Mouse (Mus musculus): ENCODE measurements around the gene C530008M17Rik. TPM values are rescaled to one million over a fixed set of nuclear protein-coding genes. Genes with fewer than 3 reads are reported as not detected.
A peak's percentile ranks its signal among the peaks of the same experiment; 100 is the strongest.

Gene C530008M17Rik
- polyA plus RNA-seq, 1 experiment from 2014 or later: 5.7 TPM

GRCm38 (mm10) chr5:76866819-76867218 is 210.5 kb downstream of the C530008M17Rik start:
- H3K27me3 ChIP-seq (ENCODE audit: control insufficient read depth, insufficient read depth, low read depth, low read length): no peaks in the 10 kb centered on the region
- no peak for ATAC-seq (ENCODE audit: low read depth)
- no peaks in the 10 kb centered on the region for H3K9me3 ChIP-seq (replicated peaks; ENCODE audit: control insufficient read depth, low read length)
- H3K36me3 ChIP-seq (ENCODE audit: control insufficient read depth, insufficient read depth): peaks cover 3% of the 10 kb centered on the region; the same call in 1 of the 2 replicates
- WGBS (ENCODE audit: insufficient replicate concordance): 79% methylated on average over 8 of the region's 8 CpGs
- no peak overlapping the region for H3K4me2 ChIP-seq (ENCODE audit: low read depth, low read length)
- no peak overlapping the region for H3K27ac ChIP-seq (ENCODE audit: low read length)
- no peaks in the 10 kb centered on the region; the same call in 1 of the 2 replicates for H3K4me1 ChIP-seq (ENCODE audit: control insufficient read depth, low read depth, low read length)
- no peak overlapping the region for H3K9ac ChIP-seq (ENCODE audit: low read depth, low read length)
- H3K4me3 ChIP-seq (ENCODE audit: low read depth, low read length): no peak overlapping the region

GRCm38 (mm10) chr5:76868693-76869286 is 212.5 kb downstream of the C530008M17Rik start:
- H3K27me3 ChIP-seq (ENCODE audit: control insufficient read depth, insufficient read depth, low read depth, low read length): no peaks in the 10 kb centered on the region
- no peak overlapping the region for H3K27ac ChIP-seq (ENCODE audit: low read length)
- H3K4me1 ChIP-seq (ENCODE audit: control insufficient read depth, low read depth, low read length): no peaks in the 10 kb centered on the region; the same call in 1 of the 2 replicates
- H3K4me3 ChIP-seq (ENCODE audit: low read depth, low read length): peak overlapping the region; percentile 54
- 34% methylated on average over 16 of the region's 16 CpGs for WGBS (ENCODE audit: insufficient replicate concordance)
- peak overlapping the region; percentile 71 for H3K4me2 ChIP-seq (ENCODE audit: low read depth, low read length)
- peak; percentile 85 for ATAC-seq (ENCODE audit: low read depth)
- peak overlapping the region; percentile 34 for H3K9ac ChIP-seq (ENCODE audit: low read depth, low read length)
- no peaks in the 10 kb centered on the region for H3K9me3 ChIP-seq (replicated peaks; ENCODE audit: control insufficient read depth, low read length)
- H3K36me3 ChIP-seq (ENCODE audit: control insufficient read depth, insufficient read depth): peaks cover 3% of the 10 kb centered on the region; the same call in 1 of the 2 replicates

- WGBS (ENCODE audit: insufficient replicate concordance): 57% methylated on average over 6 of the region's 6 CpGs
- Histone ChIP-seq H3K9ac (ENCODE audit: low read depth, low read length) (peak overlapping the region; percentile 34), H3K27ac (ENCODE audit: low read length) (no peak overlapping the region), H3K4me3 (ENCODE audit: low read depth, low read length) (peak overlapping the region; percentile 54), H3K4me1 (ENCODE audit: control insufficient read depth, low read depth, low read length) (no peaks in the 10 kb centered on the region; the same call in 1 of the 2 replicates), H3K36me3 (ENCODE audit: control insufficient read depth, insufficient read depth) (peaks cover 3% of the 10 kb centered on the region; the same call in 1 of the 2 replicates), H3K4me2 (ENCODE audit: low read depth, low read length) (peak overlapping the region; percentile 71), H3K9me3 (replicated peaks; ENCODE audit: control insufficient read depth, low read length) (no peaks in the 10 kb centered on the region), H3K27me3 (ENCODE audit: control insufficient read depth, insufficient read depth, low read depth, low read length) (no peaks in the 10 kb centered on the region)
- ATAC-seq (ENCODE audit: low read depth): no peak
These were observed 213.2 kb downstream of the C530008M17Rik start for GRCm38 (mm10) chr5:76869553-76869952.

- H3K4me3 ChIP-seq (ENCODE audit: low read depth, low read length): no peak overlapping the region
- no peaks in the 10 kb centered on the region for H3K27me3 ChIP-seq (ENCODE audit: control insufficient read depth, insufficient read depth, low read depth, low read length)
- no peaks in the 10 kb centered on the region for H3K9me3 ChIP-seq (replicated peaks; ENCODE audit: control insufficient read depth, low read length)
- ATAC-seq (ENCODE audit: low read depth): no peak
- 86% methylated on average over 25 of the region's 25 CpGs for WGBS (ENCODE audit: insufficient replicate concordance)
- no peak overlapping the region for H3K27ac ChIP-seq (ENCODE audit: low read length)
- no peaks in the 10 kb centered on the region; the same call in 1 of the 2 replicates for H3K36me3 ChIP-seq (ENCODE audit: control insufficient read depth, insufficient read depth)
- H3K4me2 ChIP-seq (ENCODE audit: low read depth, low read length): no peak overlapping the region
- H3K4me1 ChIP-seq (ENCODE audit: control insufficient read depth, low read depth, low read length): no peaks in the 10 kb centered on the region
- no peak overlapping the region for H3K9ac ChIP-seq (ENCODE audit: low read depth, low read length)
These were observed 219.9 kb downstream of the C530008M17Rik start for GRCm38 (mm10) chr5:76876106-76876758.

GRCm38 (mm10) chr5:76884107-76884506 is 227.8 kb downstream of the C530008M17Rik start:
- no peak overlapping the region for H3K27ac ChIP-seq (ENCODE audit: low read length)
- H3K4me2 ChIP-seq (ENCODE audit: low read depth, low read length): no peak overlapping the region
- no peaks in the 10 kb centered on the region for H3K9me3 ChIP-seq (replicated peaks; ENCODE audit: control insufficient read depth, low read length)
- no peaks in the 10 kb centered on the region for H3K27me3 ChIP-seq (ENCODE audit: control insufficient read depth, insufficient read depth, low read depth, low read length)
- ATAC-seq (ENCODE audit: low read depth): no peak
- H3K36me3 ChIP-seq (ENCODE audit: control insufficient read depth, insufficient read depth): no peaks in the 10 kb centered on the region; the same call in 1 of the 2 replicates
- no peaks in the 10 kb centered on the region for H3K4me1 ChIP-seq (ENCODE audit: control insufficient read depth, low read depth, low read length)
- no peak overlapping the region for H3K4me3 ChIP-seq (ENCODE audit: low read depth, low read length)
- WGBS (ENCODE audit: insufficient replicate concordance): 82% methylated on average over 1 of the region's 1 CpGs
- H3K9ac ChIP-seq (ENCODE audit: low read depth, low read length): no peak overlapping the region

- Histone ChIP-seq H3K9ac (ENCODE audit: low read depth, low read length) (no peak overlapping the region), H3K9me3 (replicated peaks; ENCODE audit: control insufficient read depth, low read length) (no peaks in the 10 kb centered on the region), H3K36me3 (ENCODE audit: control insufficient read depth, insufficient read depth) (no peaks in the 10 kb centered on the region; the same call in 1 of the 2 replicates), H3K27ac (ENCODE audit: low read length) (no peak overlapping the region), H3K27me3 (ENCODE audit: control insufficient read depth, insufficient read depth, low read depth, low read length) (no peaks in the 10 kb centered on the region), H3K4me3 (ENCODE audit: low read depth, low read length) (no peak overlapping the region), H3K4me2 (ENCODE audit: low read depth, low read length) (no peak overlapping the region), H3K4me1 (ENCODE audit: control insufficient read depth, low read depth, low read length) (no peaks in the 10 kb centered on the region)
- no peak for ATAC-seq (ENCODE audit: low read depth)
- WGBS (ENCODE audit: insufficient replicate concordance): 72% methylated on average over 2 of the region's 2 CpGs
These were observed 230.7 kb downstream of the C530008M17Rik start for GRCm38 (mm10) chr5:76887011-76887410.

- Histone ChIP-seq H3K4me2 (ENCODE audit: low read depth, low read length) (no peak overlapping the region), H3K27ac (ENCODE audit: low read length) (no peak overlapping the region), H3K36me3 (ENCODE audit: control insufficient read depth, insufficient read depth) (no peaks in the 10 kb centered on the region; the same call in 1 of the 2 replicates), H3K9ac (ENCODE audit: low read depth, low read length) (no peak overlapping the region), H3K4me1 (ENCODE audit: control insufficient read depth, low read depth, low read length) (no peaks in the 10 kb centered on the region), H3K27me3 (ENCODE audit: control insufficient read depth, insufficient read depth, low read depth, low read length) (no peaks in the 10 kb centered on the region), H3K4me3 (ENCODE audit: low read depth, low read length) (no peak overlapping the region), H3K9me3 (replicated peaks; ENCODE audit: control insufficient read depth, low read length) (no peaks in the 10 kb centered on the region)
- ATAC-seq (ENCODE audit: low read depth): no peak
- WGBS (ENCODE audit: insufficient replicate concordance): 40% methylated on average over 2 of the region's 2 CpGs
These were observed 236.3 kb downstream of the C530008M17Rik start for GRCm38 (mm10) chr5:76892608-76893007.

GRCm38 (mm10) chr5:76893084-76893483 is 236.8 kb downstream of the C530008M17Rik start:
- H3K4me2 ChIP-seq (ENCODE audit: low read depth, low read length): no peak overlapping the region
- H3K4me3 ChIP-seq (ENCODE audit: low read depth, low read length): no peak overlapping the region
- H3K4me1 ChIP-seq (ENCODE audit: control insufficient read depth, low read depth, low read length): no peaks in the 10 kb centered on the region
- no peak overlapping the region for H3K27ac ChIP-seq (ENCODE audit: low read length)
- H3K27me3 ChIP-seq (ENCODE audit: control insufficient read depth, insufficient read depth, low read depth, low read length): no peaks in the 10 kb centered on the region
- no peak overlapping the region for H3K9ac ChIP-seq (ENCODE audit: low read depth, low read length)
- H3K36me3 ChIP-seq (ENCODE audit: control insufficient read depth, insufficient read depth): no peaks in the 10 kb centered on the region; the same call in 1 of the 2 replicates
- H3K9me3 ChIP-seq (replicated peaks; ENCODE audit: control insufficient read depth, low read length): no peaks in the 10 kb centered on the region
- WGBS (ENCODE audit: insufficient replicate concordance): 70% methylated on average over 2 of the region's 2 CpGs
- no peak for ATAC-seq (ENCODE audit: low read depth)

GRCm38 (mm10) chr5:76902131-76902530 is 245.8 kb downstream of the C530008M17Rik start:
- no peaks in the 10 kb centered on the region for H3K27me3 ChIP-seq (ENCODE audit: control insufficient read depth, insufficient read depth, low read depth, low read length)
- 30% methylated on average over 4 of the region's 4 CpGs for WGBS (ENCODE audit: insufficient replicate concordance)

More at GRCm38 (mm10) chr5:76902131-76902530, 245.8 kb downstream of the C530008M17Rik start:
- H3K9me3 ChIP-seq (replicated peaks; ENCODE audit: control insufficient read depth, low read length): no peaks in the 10 kb centered on the region
- peaks cover 12% of the 10 kb centered on the region for H3K4me1 ChIP-seq (ENCODE audit: control insufficient read depth, low read depth, low read length)
- H3K4me2 ChIP-seq (ENCODE audit: low read depth, low read length): no peak overlapping the region
- no peaks in the 10 kb centered on the region for H3K36me3 ChIP-seq (ENCODE audit: control insufficient read depth, insufficient read depth)
- no peak overlapping the region for H3K4me3 ChIP-seq (ENCODE audit: low read depth, low read length)
- no peak for ATAC-seq (ENCODE audit: low read depth)
- no peak overlapping the region for H3K9ac ChIP-seq (ENCODE audit: low read depth, low read length)
- H3K27ac ChIP-seq (ENCODE audit: low read length): no peak overlapping the region
